Mouse (Mus musculus) brain, embryonic 14.5 days (tissue): ENCODE measurements at regions not wholly inside any gene's neighbourhood (a gene's known extent, or its start where the extent isn't known, plus 50 kb on each side); places are given as distances from the start of the nearest gene placed in this dataset.

Source experiments
- CTCF ChIP-seq: fragments of 200-500 bp; IDR thresholded peaks from 2 replicates; pipeline ENCODE4 v1.5.1; 2012; ENCODE audit warnings: inconsistent platforms, mild to moderate bottlenecking, moderate library complexity, borderline replicate concordance; ENCODE audit not compliant: insufficient read depth, insufficient read length; ENCODE audit errors: extremely low read depth
- POLR2A ChIP-seq: fragments of 200-500 bp; IDR thresholded peaks from 2 replicates; pipeline ENCODE4 v1.6.1; 2012; ENCODE audit warnings: mild to moderate bottlenecking, inconsistent platforms, borderline replicate concordance; ENCODE audit not compliant: poor library complexity, insufficient read depth, insufficient read length, severe bottlenecking; ENCODE audit errors: extremely low read depth

GRCm38 (mm10) chr6:41126855-41127254 is 91.5 kb upstream of the 2210010C04Rik start:
- TF ChIP-seq CTCF (no peak), POLR2A (no peak)
